Mouse (Mus musculus) thymus, postnatal 14 days (tissue): Measurements from ENCODE around the gene Cpeb3.
"Not testable (repeated sequence)": the region's sequence is repeated elsewhere in the genome, so short reads cannot be mapped to it uniquely, and the experiment has no call there.

Experiments used
- DNase-seq: peaks from one replicate; pipeline ENCODE4 v3.0.0; 2021

Cpeb3 gene

GRCm38 (mm10) chr19:37078571-37078970 lies 129.8 kb downstream of the Cpeb3 start:
- no peak for DNase-seq

GRCm38 (mm10) chr19:37078064-37078463 lies 130.3 kb downstream of the Cpeb3 start:
- DNase-seq: no peak

- DNase-seq: not testable (repeated sequence)
Measured at GRCm38 (mm10) chr19:37077258-37077657, 131.1 kb downstream of the Cpeb3 start.

GRCm38 (mm10) chr19:37076646-37077045 lies 131.8 kb downstream of the Cpeb3 start:
- no peak for DNase-seq

GRCm38 (mm10) chr19:37076116-37076515 lies 132.3 kb downstream of the Cpeb3 start:
- DNase-seq: no peak

GRCm38 (mm10) chr19:37075690-37076089 lies 132.7 kb downstream of the Cpeb3 start:
- no peak for DNase-seq

GRCm38 (mm10) chr19:37074726-37075125 lies 133.7 kb downstream of the Cpeb3 start:
- no peak for DNase-seq

- no peak for DNase-seq
Measured at GRCm38 (mm10) chr19:37074276-37074675, 134.1 kb downstream of the Cpeb3 start.

GRCm38 (mm10) chr19:37072871-37073629 lies 135.4 kb downstream of the Cpeb3 start:
- no peak for DNase-seq

GRCm38 (mm10) chr19:37069243-37069642 lies 139.2 kb downstream of the Cpeb3 start:
- no peak for DNase-seq

GRCm38 (mm10) chr19:37060078-37060477 lies 148.3 kb downstream of the Cpeb3 start:
- no peak for DNase-seq

GRCm38 (mm10) chr19:37059623-37060022 lies 148.8 kb downstream of the Cpeb3 start:
- DNase-seq: no peak

- DNase-seq: no peak
Measured at GRCm38 (mm10) chr19:37057161-37057905, 151.1 kb downstream of the Cpeb3 start.

- no peak for DNase-seq
Measured at GRCm38 (mm10) chr19:37055976-37056556, 152.3 kb downstream of the Cpeb3 start.

GRCm38 (mm10) chr19:37050643-37051345 lies 157.6 kb downstream of the Cpeb3 start:
- peak; percentile 33 for DNase-seq

GRCm38 (mm10) chr19:37048507-37048906 lies 159.9 kb downstream of the Cpeb3 start:
- DNase-seq: no peak

GRCm38 (mm10) chr19:37044431-37044830 lies 164.0 kb downstream of the Cpeb3 start:
- DNase-seq: no peak

GRCm38 (mm10) chr19:37040906-37041305 lies 167.5 kb downstream of the Cpeb3 start:
- DNase-seq: no peak

GRCm38 (mm10) chr19:37032364-37032763 lies 176.0 kb downstream of the Cpeb3 start:
- DNase-seq: no peak

GRCm38 (mm10) chr19:37031446-37031845 lies 177.0 kb downstream of the Cpeb3 start:
- no peak for DNase-seq

- DNase-seq: no peak
Measured at GRCm38 (mm10) chr19:37029771-37030170, 178.6 kb downstream of the Cpeb3 start.

GRCm38 (mm10) chr19:37026408-37026807 lies 182.0 kb downstream of the Cpeb3 start:
- DNase-seq: no peak

- no peak for DNase-seq
Measured at GRCm38 (mm10) chr19:37025839-37026319, 182.5 kb downstream of the Cpeb3 start.
